ENCODE assay signal across 8 mouse cellular contexts in genomic region chr3:138142733-138143314, GRCm38 (mm10). TPM values are rescaled to one million over a fixed set of nuclear protein-coding genes. Genes with fewer than 3 reads are reported as not detected.
DNase-seq lines count a peak whose midpoint lies in the region; ATAC-seq and TF ChIP-seq lines count a peak whose summit lies in the region.

No protein-coding gene starts in this region.

- TF ChIP-seq POLR2A in lung, adult 2 months (IDR thresholded peaks at IDR 0.05; ENCODE audit: borderline replicate concordance, extremely low read depth, low read depth, low read length): no peak

- H3K27me3 ChIP-seq in embryonic facial prominence, embryonic 13.5 days: no peaks in the 10 kb centered on the region
- H3K27me3 ChIP-seq in intestine, embryonic 16.5 days (replicated peaks; ENCODE audit: control insufficient read depth, insufficient read depth, low read length): no peaks in the 10 kb centered on the region
- H3K27me3 ChIP-seq in neural tube, embryonic 14.5 days (ENCODE audit: control insufficient read depth, insufficient read depth, low read length): no peaks in the 10 kb centered on the region

- no peaks in the 10 kb centered on the region for H3K36me3 ChIP-seq in embryonic facial prominence, embryonic 13.5 days
- H3K36me3 ChIP-seq in intestine, embryonic 16.5 days (ENCODE audit: control insufficient read depth, insufficient read depth, low read length): no peaks in the 10 kb centered on the region
- H3K36me3 ChIP-seq in neural tube, embryonic 14.5 days (ENCODE audit: control insufficient read depth, insufficient read depth, low read length): no peaks in the 10 kb centered on the region

- no peak for TF ChIP-seq CTCF in lung, adult 2 months (IDR thresholded peaks at IDR 0.05; ENCODE audit: insufficient read depth, low read length)

- H3K4me3 ChIP-seq in lung, adult 2 months (replicated peaks; ENCODE audit: extremely low read depth, low read depth, low read length): peak overlapping the region; percentile 97
- peak overlapping the region; percentile 63 for H3K4me3 ChIP-seq in embryonic facial prominence, embryonic 13.5 days
- H3K4me3 ChIP-seq in intestine, embryonic 16.5 days (ENCODE audit: low read length): peak overlapping the region; percentile 73
- H3K4me3 ChIP-seq in neural tube, embryonic 14.5 days (ENCODE audit: low read depth, low read length): peak overlapping the region; percentile 55

- H3K4me1 ChIP-seq in lung, adult 2 months (ENCODE audit: control insufficient read depth, insufficient read depth, low read length): peaks cover 3% of the 10 kb centered on the region; the same call in 1 of the 2 replicates
- peaks cover 9% of the 10 kb centered on the region; the same call in 1 of the 2 replicates for H3K4me1 ChIP-seq in embryonic facial prominence, embryonic 13.5 days
- 0 out of 2 replicates have a peak, but pooled peaks cover 2% of the 10 kb centered on the region for H3K4me1 ChIP-seq in intestine, embryonic 16.5 days (ENCODE audit: control insufficient read depth, insufficient read depth, low read length)
- peaks cover 3% of the 10 kb centered on the region; the same call in 1 of the 2 replicates for H3K4me1 ChIP-seq in neural tube, embryonic 14.5 days (ENCODE audit: control insufficient read depth, insufficient read depth, low read length)

- peak overlapping the region; percentile 70 for H3K4me2 ChIP-seq in embryonic facial prominence, embryonic 13.5 days
- H3K4me2 ChIP-seq in intestine, embryonic 16.5 days (ENCODE audit: low read depth, low read length): peak overlapping the region; percentile 48
- peak overlapping the region; percentile 66 for H3K4me2 ChIP-seq in neural tube, embryonic 14.5 days (ENCODE audit: low read depth, low read length)

- ATAC-seq in embryonic facial prominence, embryonic 13.5 days (ENCODE audit: insufficient number of reproducible peaks, insufficient read depth, low FRiP score, low TSS enrichment, low read depth): no peak
- no peak for ATAC-seq in intestine, embryonic 16.5 days
- no peak for ATAC-seq in neural tube, embryonic 14.5 days (ENCODE audit: low read depth)

- no peaks in the 10 kb centered on the region for H3K9me3 ChIP-seq in embryonic facial prominence, embryonic 13.5 days
- H3K9me3 ChIP-seq in intestine, embryonic 16.5 days (ENCODE audit: control insufficient read depth, low read length): no peaks in the 10 kb centered on the region
- no peaks in the 10 kb centered on the region for H3K9me3 ChIP-seq in neural tube, embryonic 14.5 days (ENCODE audit: control insufficient read depth, low read length)

- DNase-seq in lung, adult 2 months: no peak
- DNase-seq in lung, adult 18-20 months: no peak
- DNase-seq in urinary bladder, postnatal 4 days (ENCODE audit: low spot score in 2 of 2): no peak
- DNase-seq in right cerebral cortex, adult 18-20 months: no peak
- no peak for DNase-seq in spleen, postnatal 36 days (ENCODE audit: low spot score in 2 of 2)

- peak overlapping the region; percentile 85 for H3K9ac ChIP-seq in embryonic facial prominence, embryonic 13.5 days
- H3K9ac ChIP-seq in intestine, embryonic 16.5 days (ENCODE audit: low read depth, low read length): peak overlapping the region; percentile 66
- peak overlapping the region; percentile 46 for H3K9ac ChIP-seq in neural tube, embryonic 14.5 days (replicated peaks; ENCODE audit: low read depth, low read length)

- peak overlapping the region; percentile 99 for H3K27ac ChIP-seq in embryonic facial prominence, embryonic 13.5 days
- peak overlapping the region; percentile 100 for H3K27ac ChIP-seq in intestine, embryonic 16.5 days (ENCODE audit: low read length)
- H3K27ac ChIP-seq in neural tube, embryonic 14.5 days (ENCODE audit: low read depth, low read length): peak overlapping the region; percentile 95

- 1% methylated on average over 12 of the region's 12 CpGs for WGBS in lung, adult 2 months
- WGBS in embryonic facial prominence, embryonic 13.5 days: 5% methylated on average over 12 of the region's 12 CpGs
- WGBS in intestine, embryonic 16.5 days: 4% methylated on average over 12 of the region's 12 CpGs
- 7% methylated on average over 12 of the region's 12 CpGs for WGBS in neural tube, embryonic 14.5 days

RNA-seq across cellular contexts. Expression of gene Trmt10a, which starts 0.4 kb away (rescaled TPM):
- 0.74 and 1.6 TPM in 2 replicates for polyA plus RNA-seq in lung, adult 2 months (2012; rRNA removed)
- 12.4 and 14.0 TPM in 2 replicates for polyA plus RNA-seq in embryonic facial prominence, embryonic 13.5 days (2015; fragmentation: Nextera tagmentation; extraction: Ambion mirVana)
- polyA plus RNA-seq in intestine, embryonic 16.5 days (2015; fragmentation: Nextera tagmentation; extraction: Ambion mirVana): 9.2 and 9.4 TPM in 2 replicates
- polyA plus RNA-seq in neural tube, embryonic 14.5 days (2014; fragmentation: Nextera tagmentation; extraction: Ambion mirVana): 8.2 and 12.1 TPM in 2 replicates

RNA-seq across cellular contexts. Expression of gene Mttp, which starts 1.9 kb away (rescaled TPM):
- 0.70 and 0.91 TPM in 2 replicates for polyA plus RNA-seq in lung, adult 2 months (2012; rRNA removed)
- 8.7 and 13.3 TPM in 2 replicates for polyA plus RNA-seq in embryonic facial prominence, embryonic 13.5 days (2015; fragmentation: Nextera tagmentation; extraction: Ambion mirVana)
- polyA plus RNA-seq in intestine, embryonic 16.5 days (2015; fragmentation: Nextera tagmentation; extraction: Ambion mirVana): 405 and 573 TPM in 2 replicates
- 8.6 and 9.0 TPM in 2 replicates for polyA plus RNA-seq in neural tube, embryonic 14.5 days (2014; fragmentation: Nextera tagmentation; extraction: Ambion mirVana)

RNA-seq across cellular contexts. Expression of gene 4930579F01Rik, which starts 50.8 kb away (rescaled TPM):
- not detected in 2 replicates for polyA plus RNA-seq in lung, adult 2 months (2012; rRNA removed)
- polyA plus RNA-seq in embryonic facial prominence, embryonic 13.5 days (2015; fragmentation: Nextera tagmentation; extraction: Ambion mirVana): 0.74 and 0.81 TPM in 2 replicates
- 0.24 TPM in 1 of 2 replicates, not detected in the other for polyA plus RNA-seq in intestine, embryonic 16.5 days (2015; fragmentation: Nextera tagmentation; extraction: Ambion mirVana)
- polyA plus RNA-seq in neural tube, embryonic 14.5 days (2014; fragmentation: Nextera tagmentation; extraction: Ambion mirVana): not detected in 2 replicates

Comparison
In these comparisons a context has a peak if more than half of its experiments do, and no peak if none do; other contexts are left out.
1. RNA of gene Mttp, which starts 1.9 kb away (polyA plus RNA-seq): 405 to 573 TPM in intestine, embryonic 16.5 days; 8.6 to 9.0 TPM in neural tube, embryonic 14.5 days, 8.7 to 13.3 TPM in embryonic facial prominence, embryonic 13.5 days and 0.70 to 0.91 TPM in lung, adult 2 months; every median in the first group is over 10 times any median in the second.
2. Peak in every context shown above with its lines, with median percentiles within 50 percentile points of each other: H3K4me3 ChIP-seq, H3K27ac ChIP-seq, H3K4me2 ChIP-seq and H3K9ac ChIP-seq.